Mouse (Mus musculus): Measurements from ENCODE around the gene Arsg.
"Not testable (repeated sequence)": the region's sequence is repeated elsewhere in the genome, so short reads cannot be mapped to it uniquely, and the experiment has no call there.

The Arsg gene

DNA sequence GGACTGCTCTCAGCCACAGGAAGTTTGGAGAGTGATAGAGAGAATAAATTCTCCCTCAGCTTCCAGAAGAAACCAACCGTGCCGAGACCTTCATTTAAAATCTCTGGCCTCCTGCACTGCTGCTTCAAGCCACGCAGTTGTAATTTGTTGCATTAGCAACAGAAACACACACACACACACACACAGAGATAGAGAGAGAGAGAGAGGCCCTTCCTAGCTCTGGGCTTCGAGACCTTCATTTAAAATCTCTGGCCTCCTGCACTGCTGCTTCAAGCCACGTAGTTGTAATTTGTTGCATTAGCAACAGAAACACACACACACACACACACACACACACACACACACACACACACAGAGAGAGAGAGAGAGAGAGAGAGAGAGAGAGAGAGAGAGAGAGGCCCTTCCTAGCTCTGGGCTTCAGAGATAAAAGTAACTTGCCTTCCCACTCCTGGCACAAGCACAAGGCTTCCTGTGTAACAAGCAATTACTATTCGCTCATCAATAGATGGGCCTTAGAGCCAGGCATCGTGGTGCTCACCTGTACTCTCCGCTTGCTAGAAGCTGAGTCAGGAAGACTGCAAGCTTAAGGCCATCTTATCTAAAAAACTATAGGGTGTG is 19.8 kb downstream of the Arsg start:
- intact Hi-C loops (cut with DNase I), result not testable (repeated sequence)

DNA sequence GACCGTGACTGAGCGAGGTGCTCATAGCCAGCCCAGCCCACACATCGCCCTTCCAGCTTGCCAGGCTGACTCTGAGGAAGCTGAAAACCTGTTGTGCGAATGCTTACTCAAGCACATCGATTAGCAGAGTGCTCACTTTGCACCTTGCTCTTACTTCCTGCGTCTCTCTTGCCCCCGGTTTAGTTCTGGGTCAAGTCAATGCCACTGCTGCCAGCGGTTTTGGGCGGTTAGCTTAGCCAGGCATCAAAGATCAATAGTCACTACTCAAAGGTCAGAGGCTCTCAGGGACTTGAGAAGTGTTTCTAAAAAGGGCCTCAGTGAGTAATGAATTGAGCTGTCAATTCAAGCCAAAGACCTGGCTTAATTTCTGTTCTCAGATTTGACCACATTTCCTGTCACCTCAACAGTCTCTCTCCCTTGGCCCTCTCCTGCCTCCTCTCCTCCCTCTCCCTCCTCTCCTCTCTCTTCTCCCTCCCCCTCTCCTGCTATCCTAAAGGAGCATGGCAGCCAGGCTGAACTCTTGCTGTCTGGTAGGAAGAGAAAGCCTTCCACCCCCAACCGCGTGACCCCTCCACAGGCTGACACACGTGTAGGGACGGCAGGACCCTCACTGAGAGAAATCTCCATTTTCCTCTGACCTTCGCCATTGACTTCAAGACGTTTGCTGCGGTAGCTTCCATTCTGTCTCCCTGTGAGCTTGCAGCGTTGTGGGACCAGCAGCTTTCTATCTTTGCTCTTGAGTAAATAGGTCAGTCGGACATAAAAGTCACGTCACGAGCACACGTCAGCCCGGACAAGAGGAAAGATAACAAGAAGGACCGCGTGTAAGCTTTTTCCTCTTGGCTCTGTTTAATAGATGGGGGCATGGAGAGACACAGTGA is 22.0 kb downstream of the Arsg start:
- intact Hi-C loops (cut with DNase I), result no loop called here

DNA sequence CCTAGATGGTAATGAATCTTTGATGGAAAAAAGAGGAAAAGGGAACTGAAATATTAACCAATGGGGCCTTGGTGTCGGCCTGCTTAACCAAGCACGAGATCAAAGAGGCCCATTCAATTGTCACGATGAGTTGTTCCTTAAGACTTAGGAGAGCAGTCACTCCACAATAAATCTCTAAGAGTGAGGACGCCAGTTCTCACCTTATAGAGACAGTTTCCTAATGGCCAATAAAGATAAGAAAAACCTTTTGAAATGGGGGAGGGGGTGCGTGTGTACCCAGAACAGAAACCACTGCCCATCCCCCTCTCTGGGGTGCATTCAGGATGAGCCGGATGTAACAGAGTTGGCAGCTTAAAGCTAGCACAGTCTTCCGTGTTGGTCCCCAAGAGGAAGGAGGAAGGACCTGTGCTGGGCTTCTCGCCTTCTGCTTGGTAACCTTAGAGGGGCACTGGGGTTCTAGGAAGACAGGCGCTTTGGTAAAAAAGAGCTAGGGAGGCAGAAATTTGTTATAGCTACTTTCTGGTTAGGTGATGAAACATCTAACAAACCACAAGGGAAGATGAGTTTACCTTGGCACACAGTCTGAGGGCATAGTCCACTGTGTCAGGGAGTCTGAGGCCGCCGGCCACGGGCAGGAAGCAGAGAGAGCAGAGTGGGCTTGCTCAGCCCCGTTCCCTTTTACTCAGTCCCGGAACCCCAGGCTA is 22.7 kb downstream of the Arsg start:
- intact Hi-C loops (cut with DNase I), result no loop called here

DNA sequence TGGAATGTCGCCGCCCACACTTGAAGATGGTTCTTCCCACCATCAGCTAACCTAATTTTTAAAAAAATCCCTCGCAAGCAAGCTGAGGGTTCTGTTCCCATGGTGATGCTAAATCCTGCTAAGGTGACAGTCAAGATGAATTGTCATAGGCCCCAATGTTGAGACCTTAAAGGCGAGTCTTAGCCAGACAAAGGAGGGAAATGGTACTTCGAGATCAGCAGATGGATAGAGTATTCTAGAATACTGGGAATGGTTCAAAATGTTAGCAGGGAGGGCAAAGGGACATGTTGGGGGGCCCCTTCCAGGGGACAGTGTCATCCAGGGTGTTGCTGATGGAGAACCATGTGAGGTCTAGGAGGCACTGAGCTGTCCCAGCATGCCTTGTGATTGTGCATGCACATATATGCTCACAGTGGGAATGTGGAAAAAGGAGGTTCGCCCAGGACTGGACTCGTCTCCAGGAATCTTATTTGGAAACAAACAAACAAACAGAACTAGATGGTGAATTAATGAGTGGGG is 23.4 kb downstream of the Arsg start:
- intact Hi-C loops (cut with DNase I), result no loop called here

DNA sequence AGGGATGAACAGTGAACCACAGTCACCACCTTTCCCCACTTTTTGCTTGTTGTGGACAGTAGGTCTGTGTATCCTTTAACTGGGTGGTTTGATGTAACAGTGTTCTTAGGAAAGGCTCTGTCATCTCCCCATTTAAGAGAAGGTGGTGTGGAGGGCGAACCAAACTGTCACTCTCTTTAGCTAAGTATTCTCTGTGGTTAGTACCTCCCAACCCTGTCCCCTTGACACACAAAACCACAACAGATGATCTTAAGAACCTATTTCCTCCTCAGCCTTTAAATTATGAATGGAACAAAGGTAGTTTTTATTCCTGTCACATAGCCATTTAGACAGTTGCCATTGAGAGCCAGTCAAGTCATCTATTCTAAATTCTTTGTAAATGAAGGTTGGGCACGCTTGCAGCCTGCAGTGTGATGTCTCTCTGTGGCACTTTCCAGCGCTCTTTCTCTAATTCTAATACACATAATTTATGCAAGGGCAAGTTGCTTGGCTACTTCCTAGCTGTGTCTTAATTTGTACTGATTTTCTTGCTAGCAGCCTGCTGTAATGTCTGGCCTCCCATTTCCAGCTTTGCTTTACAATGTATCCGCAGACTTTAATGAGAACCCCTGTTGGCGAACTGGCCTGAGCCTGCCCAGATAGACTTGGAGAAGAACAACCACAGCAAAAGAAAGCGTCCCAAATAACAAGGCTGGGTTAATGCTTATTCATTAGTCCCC is 24.0 kb downstream of the Arsg start:
- intact Hi-C loops (cut with DNase I), result no loop called here

DNA sequence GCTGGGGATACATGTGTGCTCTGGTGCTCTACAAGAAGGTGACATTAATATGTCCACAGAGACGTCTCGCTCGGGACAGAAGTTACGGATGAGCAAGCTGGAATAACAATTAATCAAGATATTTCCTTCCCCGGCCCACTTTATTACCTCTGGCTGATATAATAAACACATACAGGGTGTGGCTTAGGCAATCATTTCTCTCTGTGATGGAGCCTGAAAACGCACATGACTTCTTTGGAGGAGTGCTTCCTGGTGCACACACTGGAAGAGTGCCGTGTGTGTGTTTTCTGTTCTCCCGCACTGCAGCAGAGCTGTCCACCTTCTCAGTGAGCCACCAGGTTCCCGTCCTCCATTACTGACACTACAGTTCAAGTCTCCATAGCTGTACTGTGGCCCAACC is 24.8 kb downstream of the Arsg start:
- intact Hi-C loops (cut with DNase I), result no loop called here

DNA sequence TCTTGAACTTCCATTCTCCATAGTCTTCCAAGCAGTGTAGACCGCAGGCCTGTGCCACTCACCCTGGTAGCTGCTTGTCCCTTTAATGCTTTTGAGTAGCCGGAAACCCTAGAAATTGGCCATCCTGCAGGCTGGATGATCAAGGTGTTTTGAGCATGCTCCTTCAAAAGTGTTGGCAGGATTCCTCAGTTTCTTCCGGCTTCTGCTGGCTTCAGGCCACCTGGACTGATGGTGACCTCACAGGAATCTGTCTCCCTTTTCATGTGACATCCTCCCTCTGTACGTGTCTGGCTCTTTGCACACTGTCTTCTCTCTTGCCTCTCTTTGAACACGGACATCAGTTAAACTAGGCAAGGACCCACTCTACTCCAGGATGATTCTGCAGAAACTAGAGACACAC is 27.0 kb downstream of the Arsg start:
- intact Hi-C loops (cut with DNase I), result no loop called here

DNA sequence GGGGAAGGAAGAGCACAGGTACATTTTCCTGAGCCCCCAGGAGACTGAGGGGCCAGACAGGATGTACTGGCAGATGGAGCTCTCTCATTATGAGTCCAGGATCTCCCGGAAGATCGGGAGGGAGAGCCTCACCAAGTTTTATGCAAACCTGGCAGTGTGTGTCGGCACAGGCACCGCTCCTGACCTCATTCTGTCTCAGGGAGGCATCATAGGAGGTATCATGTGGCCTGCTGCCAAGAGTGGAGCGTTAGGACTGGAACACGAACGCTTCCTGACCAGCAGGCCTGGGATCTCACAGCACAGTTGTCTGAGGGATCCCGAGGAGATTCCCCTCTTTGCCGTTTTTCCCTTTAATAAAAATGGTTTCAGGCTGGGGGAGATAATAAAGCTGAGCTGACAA is 31.8 kb downstream of the Arsg start:
- intact Hi-C loops (cut with DNase I), result no loop called here

DNA sequence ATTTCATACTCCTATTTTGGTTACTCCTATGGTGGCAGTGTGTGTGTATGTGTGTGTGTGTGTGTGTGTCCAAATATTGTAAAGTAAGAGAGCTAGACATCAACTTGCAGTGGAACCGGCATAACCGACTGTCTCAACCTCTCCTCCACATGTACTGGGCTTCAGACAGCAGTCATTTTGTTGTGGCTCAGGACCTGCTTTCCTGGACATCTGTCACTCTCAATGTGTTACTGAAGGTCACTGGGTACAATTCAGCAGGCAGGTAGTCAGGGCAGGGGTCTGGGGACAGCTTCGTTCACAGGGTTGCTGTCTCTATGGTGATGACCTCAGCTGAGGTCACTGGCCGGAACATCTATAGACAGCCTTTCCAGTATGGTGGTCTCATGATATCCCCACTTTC is 32.6 kb downstream of the Arsg start:
- intact Hi-C loops (cut with DNase I), result no loop called here

DNA sequence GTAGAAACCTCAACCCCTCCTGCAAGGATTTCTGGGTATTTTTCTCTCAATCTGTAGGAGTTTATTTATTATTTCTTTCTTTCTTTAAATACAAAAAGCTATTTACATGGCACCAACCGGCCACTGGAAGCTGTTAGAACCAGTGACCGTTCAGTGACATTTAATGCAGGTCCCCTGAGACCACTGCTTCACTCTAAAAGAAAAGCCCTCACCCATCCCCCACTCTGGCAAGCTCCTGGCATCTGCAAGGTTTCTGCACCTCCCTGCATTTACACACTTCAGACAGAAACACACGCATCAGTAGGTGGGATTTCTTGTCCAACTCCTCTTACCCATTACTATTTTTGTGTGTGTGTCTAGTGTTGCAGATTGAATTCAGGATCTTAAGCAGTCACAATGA is 33.9 kb downstream of the Arsg start:
- intact Hi-C loops (cut with DNase I), result no loop called here

DNA sequence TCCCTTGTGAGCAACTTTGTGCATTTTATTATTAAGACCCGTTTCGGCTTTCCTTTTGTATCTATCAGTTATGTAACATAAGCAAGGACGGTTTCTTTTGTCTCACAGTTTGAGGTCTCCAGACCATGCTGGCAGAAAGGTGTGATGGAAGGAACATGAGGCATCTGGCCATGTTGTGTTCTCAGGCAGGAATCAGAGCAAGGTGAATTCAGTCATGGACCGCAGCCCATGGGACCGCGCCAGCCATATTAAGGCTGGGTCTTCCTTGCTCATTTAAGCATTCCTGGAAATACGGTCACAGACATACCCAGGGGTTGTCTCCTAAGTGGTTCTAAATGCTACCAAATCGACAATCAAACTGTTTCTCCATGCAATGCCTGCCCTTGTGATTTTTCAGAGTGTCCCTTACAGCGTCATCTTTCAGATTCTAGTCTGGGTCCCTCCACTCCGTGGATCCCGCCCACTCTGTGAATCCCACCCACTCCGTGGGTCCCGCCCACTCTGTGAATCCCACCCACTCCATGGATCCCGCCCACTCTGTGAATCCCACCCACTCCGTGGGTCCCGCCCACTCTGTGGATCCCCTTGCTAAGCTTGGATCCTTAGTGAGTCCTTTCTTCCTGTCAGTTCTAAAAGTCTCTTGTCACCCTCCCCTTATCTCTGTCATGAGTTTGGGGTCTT is 40.0 kb downstream of the Arsg start:
- intact Hi-C loops (cut with DNase I), result no loop called here

DNA sequence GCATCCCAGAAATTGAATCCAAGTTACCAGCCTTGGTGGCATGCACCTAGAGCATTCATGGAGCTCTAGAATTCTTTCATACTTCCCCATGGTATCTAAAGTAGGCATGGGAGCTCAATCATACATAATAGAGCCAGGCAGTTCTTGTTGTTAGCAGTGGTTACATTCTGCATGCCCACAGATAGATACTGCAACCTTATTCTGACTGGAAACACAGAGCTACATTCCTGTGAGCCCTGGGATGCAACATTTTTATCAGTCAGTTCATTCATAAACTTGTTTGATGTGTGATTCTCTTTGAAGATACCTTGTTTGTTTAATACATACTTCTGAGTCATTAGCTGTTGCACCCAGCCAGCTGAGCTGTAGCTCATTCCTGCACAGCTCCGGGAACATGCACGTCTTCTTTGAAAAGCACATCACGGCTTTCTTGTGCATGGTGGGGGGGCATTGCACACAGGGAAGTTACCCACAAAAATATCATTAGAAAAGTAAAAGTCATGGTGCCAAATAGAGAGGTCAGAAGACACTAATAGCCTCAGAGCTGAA is 41.0 kb downstream of the Arsg start:
- intact Hi-C loops (cut with DNase I), result no loop called here

DNA sequence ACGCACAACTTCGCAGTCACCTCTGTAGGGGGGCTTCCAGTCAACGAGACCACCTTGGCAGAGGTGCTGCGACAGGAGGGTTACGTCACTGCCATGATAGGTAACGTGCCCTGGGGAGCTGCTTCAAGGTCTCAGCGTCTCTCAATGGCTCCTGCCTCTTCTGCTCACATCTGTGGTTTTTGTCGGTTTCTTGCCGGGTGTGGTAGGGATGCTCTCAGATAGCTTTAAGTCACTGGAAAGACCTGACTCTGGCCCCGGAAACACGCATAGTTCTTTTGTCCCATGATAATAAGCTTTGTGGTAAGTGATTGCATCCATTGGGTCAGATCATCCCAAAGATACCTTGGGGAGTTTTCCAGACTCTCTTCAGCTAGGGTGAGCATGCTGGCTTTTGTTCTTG is 44.2 kb downstream of the Arsg start:
- intact Hi-C loops (cut with DNase I), result no loop called here

DNA sequence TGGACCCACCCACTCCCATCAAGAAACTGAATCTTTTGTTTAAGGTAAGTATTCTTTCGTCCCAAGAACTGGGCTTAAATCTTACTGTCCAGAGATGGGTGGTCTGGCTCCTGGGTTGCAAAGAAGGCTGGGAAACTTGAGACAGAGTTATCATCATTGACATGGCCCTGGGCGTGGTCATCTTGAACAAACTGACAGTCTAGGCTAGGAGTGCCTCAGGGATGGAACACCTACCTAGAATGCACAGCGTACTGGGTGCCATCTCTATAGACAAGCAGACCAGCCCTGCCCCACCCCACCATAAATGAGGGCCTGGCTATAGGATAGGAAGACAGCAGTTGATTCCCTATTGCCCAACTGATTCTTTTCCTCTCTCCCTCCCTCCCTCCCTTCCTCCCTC is 44.6 kb downstream of the Arsg start:
- intact Hi-C loops (cut with DNase I), result no loop called here

DNA sequence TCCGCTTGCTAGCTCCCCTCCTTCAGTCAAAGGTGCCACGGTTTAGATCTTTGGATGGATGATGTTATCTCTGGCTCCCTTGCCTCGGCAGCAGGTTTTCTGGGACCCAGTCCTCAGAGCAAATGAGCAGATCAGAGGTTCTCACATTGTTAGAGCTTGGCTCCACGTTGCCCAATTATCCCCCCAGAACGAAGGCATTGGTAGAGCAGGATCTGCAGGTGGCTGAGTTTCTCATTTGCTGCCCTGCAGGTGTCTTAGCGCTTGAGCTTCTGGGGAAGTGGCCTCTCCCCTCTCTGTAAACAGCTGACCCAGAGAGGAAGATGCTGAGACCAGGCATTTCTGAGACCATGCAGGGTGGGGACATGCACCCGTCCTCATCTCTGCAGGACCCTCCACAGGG is 47.8 kb downstream of the Arsg start:
- intact Hi-C loops (cut with DNase I), result no loop called here

DNA sequence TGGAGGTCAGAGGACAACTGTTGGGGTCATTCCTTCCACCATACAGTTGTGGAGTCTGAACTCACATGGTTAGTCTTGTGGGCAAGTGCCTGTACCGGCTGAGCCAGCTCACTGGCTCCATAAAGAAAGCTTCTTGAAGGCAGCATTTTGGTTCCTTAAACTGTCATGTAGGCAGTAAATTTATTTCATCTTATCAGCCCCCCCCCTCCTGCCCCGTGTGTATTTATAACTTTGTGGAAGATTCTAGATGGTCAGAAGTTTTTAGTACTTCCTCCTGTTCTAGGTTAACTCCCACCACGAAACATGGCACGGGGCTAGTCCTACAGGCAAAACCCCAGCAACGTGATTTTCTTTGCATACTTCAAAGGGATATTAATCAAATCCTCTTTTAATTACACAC is 51.7 kb downstream of the Arsg start:
- intact Hi-C loops (cut with DNase I), result no loop called here

DNA sequence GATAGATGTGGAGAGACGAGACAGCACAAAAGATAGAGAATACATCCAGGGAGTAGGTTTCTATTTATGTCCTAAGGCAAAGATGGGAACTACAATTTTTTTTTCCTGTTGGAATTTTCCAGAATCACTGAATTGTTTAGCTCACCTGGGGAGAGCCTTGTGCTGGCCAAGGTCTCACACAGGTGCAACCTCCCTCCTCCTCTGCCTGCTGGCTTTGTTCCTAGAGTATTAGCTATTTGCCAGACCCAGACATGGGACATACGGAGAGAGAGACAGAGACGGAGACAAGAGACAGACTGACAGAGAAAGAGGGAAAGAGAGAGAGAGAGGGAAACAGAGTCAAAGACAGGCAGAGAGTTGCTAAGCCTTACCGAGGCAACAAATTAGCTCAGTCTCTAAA is 52.4 kb downstream of the Arsg start:
- intact Hi-C loops (cut with DNase I), result no loop called here

DNA sequence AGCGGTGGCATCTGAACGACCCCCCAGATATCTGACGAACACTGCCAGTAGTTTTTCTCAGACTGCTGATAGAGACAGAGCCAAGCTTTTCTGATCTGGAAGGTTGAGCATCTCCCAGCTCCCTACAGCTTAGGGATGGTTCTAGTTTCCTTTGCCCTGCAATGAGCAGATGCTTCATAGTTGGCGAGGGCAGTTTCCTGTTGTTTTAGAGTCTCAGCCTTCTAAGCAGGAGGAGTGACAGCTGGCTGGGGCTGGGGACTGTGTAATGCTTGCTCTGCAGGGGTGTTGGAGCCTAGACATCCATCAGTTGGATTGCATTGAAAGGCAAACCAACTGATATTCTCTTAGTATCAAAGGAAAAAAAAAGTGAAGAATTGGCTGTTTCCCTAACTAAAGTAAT is 56.9 kb downstream of the Arsg start:
- intact Hi-C loops (cut with DNase I), result no loop called here

DNA sequence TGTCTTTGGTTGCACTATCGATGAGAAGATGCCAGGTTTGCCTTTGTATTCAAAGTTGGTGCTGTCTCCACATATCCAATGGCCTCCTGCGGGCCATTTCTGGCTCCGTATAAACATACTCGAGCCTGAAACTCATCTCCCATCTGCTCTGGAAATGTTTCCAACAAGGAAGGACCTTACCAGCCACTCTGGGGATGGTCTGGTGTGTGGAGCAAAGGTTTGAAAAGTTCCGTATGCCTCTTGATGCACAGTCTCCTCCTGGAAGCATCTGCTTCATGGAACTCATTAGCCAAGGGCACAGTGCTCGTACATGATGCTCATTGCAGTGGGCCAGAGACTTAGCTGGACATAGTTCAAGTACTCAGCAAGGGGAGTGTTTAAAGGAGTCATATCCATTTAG is 62.8 kb downstream of the Arsg start:
- intact Hi-C loops (cut with DNase I), result no loop called here

DNA sequence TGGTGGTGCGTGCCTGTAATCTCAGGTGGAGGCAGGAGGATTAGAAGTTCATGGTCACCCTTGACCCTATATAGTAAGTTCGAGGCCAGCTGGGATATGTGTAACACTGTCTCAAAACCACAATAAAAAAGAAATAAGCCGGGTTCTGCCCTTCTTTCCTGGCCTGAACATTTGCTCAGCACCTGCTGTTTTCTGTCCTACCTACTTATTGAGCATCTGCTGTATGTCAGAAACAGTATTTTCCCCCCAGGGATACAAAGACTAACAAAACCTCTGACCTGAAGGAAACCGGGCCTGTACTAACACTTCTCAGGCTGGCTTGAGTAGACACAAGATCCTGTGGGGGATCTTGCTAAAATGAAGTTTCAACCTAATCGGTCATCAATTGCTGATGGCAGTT is 63.8 kb downstream of the Arsg start:
- intact Hi-C loops (cut with DNase I), result no loop called here

DNA sequence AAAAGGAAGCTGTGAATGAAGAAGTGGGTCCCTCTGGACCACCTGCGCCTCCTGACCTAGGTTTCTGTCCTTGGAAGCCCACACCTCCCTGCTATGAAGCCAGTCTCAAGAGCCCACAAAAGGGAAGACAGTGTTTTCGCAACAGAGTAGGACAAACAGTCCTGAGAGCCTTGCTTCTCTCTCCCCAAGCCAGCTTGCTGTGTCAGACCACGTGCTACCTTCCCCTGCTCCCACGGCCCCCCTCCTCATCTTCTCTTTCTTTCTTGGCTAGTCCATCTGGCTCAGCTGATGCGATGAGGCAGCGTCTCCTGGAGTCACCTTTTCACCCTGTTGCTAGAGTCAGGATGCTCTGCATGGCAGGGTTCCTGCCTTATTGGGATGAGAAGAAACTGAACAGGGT is 66.1 kb downstream of the Arsg start:
- intact Hi-C loops (cut with DNase I), result no loop called here

All from adrenal gland (tissue).